Mouse (Mus musculus): ENCODE measurements around the gene C130073F10Rik.
"Not testable (repeated sequence)": the region's sequence is repeated elsewhere in the genome, so short reads cannot be mapped to it uniquely, and the experiment has no call there.

The C130073F10Rik gene

GRCm38 (mm10) chr4:101893656-101894420 is at the start of gene C130073F10Rik:
TSS of gene C130073F10Rik (minus strand) at chr4:101893789.
- no peak for DNase-seq (ENCODE audit: low spot score in 2 of 2)

DNA sequence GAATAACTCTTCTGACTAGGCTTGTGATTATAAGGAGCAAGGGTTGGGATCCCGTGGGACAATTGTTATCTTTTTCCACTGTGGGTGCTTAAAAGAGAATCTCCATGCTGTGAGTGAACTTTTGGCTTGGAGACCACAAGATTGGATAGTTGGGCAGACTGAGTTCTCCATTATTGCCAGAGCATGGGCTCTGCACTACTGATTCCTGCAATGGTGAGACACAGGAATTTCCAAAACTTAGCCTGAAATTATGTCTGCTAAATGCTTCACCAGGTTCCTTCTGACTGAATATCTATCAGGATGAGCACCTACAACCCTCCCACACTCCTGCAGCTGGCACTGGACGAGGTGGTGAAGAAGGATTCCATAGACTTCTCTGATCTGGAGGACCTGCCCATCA is 46.5 kb upstream of the C130073F10Rik start, which contains the start of gene Gm12794:
Gene Gm12794, plus strand, starts transcription at position 301 of the 400 bp plus-strand sequence.
- DNase-seq (ENCODE audit: low spot score in 2 of 2) = not testable (repeated sequence)

GRCm38 (mm10) chr4:101908821-101909220 is 15.2 kb upstream of the C130073F10Rik start, which contains the start of gene Gm12800:
TSS of gene Gm12800 (plus strand) at chr4:101909121.
- DNase-seq (ENCODE audit: low spot score in 2 of 2) = not testable (repeated sequence)

DNA sequence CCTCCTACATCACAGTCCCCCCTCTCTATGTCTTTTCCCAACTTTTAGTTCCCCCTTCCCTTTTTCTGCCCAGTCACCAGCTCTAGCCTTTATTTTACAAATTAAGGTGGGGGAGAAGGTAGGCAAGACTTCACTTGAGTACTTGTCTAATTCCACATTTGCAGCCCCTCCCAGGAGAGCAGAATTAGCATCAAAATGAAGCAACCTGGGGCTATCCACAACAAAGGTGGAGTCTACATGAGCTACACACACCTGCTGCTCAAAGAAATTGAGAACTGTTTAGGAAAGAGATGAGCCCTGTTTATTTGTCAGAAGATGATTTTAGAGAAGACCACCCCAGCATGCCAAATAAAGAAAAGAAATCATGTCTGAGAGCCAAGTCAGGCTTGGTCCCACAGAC is 4.2 kb downstream of the C130073F10Rik start:
- DNase-seq (ENCODE audit: low spot score in 2 of 2) = no peak

DNA sequence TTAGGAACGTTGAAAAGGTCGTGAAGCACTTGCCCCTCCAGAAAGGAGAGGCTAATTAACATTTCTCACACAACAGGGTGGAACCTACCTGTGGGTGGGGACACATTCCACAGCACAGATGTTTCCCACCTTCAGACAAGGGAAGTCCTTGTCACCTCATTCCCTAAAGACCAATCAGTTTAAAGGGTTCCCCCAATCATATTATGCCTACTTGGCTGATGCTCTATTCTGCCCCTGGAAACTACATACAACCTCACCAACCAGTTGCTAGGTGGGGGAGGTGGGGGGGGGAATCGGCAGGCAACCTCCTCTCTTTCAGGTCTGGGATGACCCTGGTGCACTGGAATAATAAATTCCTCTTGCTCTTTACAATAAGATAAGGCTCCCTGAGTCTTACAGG is 9.9 kb downstream of the C130073F10Rik start:
- no peak for DNase-seq (ENCODE audit: low spot score in 2 of 2)

GRCm38 (mm10) chr4:101875687-101876086 is 17.9 kb downstream of the C130073F10Rik start:
- DNase-seq (ENCODE audit: low spot score in 2 of 2) = not testable (repeated sequence)

DNA sequence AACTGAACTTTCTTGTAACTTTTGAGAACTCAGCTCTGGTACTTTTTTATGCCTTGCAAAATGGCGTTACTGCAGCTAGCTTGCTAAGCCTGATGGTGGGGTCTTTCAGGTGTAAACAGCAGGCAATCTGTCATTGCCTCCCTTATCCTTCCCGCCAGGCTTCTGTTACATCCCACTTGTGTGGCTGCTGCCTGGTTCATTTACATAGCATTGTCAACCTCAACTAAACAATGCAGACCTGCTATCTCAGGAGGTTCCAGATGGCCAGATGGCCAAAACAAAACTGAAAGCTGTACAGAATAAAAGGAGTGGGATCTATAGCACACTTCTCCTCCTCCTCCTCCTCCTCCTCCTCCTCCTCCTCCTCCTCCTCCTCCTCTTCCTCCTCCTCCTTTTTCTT is 21.6 kb downstream of the C130073F10Rik start:
- DNase-seq (ENCODE audit: low spot score in 2 of 2) = not testable (repeated sequence)

- no peak for DNase-seq (ENCODE audit: low spot score in 2 of 2)
Measured at GRCm38 (mm10) chr4:101862289-101862688, 31.3 kb downstream of the C130073F10Rik start.

- DNase-seq (ENCODE audit: low spot score in 2 of 2) = peak; percentile 7 to 12
Measured at GRCm38 (mm10) chr4:101860873-101861272, 32.7 kb downstream of the C130073F10Rik start.

DNA sequence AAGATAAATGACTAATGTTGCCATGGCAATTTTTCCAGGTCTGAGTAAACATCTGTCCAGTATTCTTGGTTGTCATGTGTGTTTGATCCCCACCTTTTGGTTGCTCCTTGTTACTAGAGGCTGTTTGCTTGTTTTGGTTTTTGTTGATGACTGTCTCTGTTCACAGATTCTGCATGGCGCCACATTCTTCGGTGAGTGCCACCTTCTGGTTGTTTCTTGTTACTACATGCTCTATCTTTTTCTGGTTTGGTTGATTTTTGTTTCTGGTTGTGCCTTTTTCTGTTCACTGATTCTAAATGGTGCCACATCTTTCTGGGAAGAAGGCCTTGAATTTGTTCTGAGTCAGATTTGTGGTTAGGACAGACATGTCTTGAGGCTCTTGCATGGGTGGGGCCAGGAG is 42.7 kb downstream of the C130073F10Rik start:
- DNase-seq (ENCODE audit: low spot score in 2 of 2) = no peak

DNA sequence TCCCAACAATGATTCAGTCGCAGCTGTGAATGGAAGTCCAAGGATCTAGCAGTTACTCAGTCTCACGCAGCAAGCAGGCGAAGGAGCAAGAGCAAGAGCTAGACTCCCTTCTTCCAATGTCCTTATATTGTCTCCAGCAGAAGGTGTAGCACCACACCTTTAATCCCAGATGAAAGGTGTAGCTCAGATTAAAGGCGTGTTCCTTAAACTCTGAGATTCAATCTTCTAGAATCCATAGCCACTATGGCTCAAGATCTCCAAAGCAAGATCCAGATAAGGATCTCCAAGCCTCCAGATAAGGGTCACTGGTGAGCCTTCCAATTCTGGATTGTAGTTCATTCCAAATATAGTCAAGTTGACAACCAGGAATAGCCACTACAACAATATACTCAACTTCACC is 49.7 kb downstream of the C130073F10Rik start, which contains the start of gene B020004J07Rik:
Gene B020004J07Rik, minus strand, starts transcription at position 101 of the 400 bp plus-strand sequence.
- not testable (repeated sequence) for DNase-seq (ENCODE audit: low spot score in 2 of 2)
